Mouse (Mus musculus) heart, postnatal 14 days (tissue): Measurements from ENCODE around the gene Ube2m. TPM values are rescaled to one million over a fixed set of nuclear protein-coding genes. Genes with fewer than 3 reads are reported as not detected.

Source experiments
- DNase-seq, 2 experiments: peaks; one replicate each; pipeline ENCODE4 v3.0.0; 2021 to 2022
- intact Hi-C: fragments of 180-260 bp; cut with DNase I; formaldehyde crosslinking; loops from one replicate; pipeline ENCODE4 v1.15.1; 2025
- total RNA-seq, 2 experiments: library from RNA; stranded (reverse); gene quantifications; 2 replicates each; pipeline ENCODE4 v1.2.3; 2021

Gene Ube2m
- total RNA-seq, 2 experiments from 2014 or later, result 179 TPM

DNA sequence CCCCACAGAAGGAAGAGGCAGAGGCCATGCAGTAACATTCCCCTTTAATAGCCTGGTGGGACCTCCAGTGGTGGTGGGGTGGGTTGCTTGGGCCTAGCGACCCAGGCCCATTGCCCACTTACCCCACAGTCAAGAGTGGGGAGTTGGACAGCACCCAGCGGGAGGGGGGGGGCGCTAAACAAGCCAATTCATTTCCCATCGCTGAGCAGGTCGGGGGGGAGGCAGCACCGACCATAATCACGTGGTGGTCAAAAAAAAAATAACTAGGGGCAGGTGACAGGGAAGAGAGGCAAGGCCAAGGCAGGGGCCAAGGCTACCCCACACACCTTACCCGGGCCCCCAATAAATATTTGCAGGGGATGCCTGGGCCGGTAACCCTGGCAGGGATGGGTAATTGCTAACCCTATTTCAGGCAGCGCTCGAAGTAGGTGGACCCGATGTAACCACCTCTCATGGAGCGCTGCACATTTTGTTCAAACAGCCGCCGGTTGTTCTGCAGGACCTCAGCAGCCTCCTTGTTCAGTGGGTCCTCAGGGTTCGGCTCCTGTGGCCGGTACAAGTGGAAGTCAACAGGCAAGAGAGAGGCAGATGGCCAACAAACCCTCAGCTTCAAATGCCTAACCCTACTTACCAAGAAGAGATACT, 2.7 kb downstream of the Ube2m start:
- DNase-seq, result no peak
- intact Hi-C loops, result no loop called here

DNA sequence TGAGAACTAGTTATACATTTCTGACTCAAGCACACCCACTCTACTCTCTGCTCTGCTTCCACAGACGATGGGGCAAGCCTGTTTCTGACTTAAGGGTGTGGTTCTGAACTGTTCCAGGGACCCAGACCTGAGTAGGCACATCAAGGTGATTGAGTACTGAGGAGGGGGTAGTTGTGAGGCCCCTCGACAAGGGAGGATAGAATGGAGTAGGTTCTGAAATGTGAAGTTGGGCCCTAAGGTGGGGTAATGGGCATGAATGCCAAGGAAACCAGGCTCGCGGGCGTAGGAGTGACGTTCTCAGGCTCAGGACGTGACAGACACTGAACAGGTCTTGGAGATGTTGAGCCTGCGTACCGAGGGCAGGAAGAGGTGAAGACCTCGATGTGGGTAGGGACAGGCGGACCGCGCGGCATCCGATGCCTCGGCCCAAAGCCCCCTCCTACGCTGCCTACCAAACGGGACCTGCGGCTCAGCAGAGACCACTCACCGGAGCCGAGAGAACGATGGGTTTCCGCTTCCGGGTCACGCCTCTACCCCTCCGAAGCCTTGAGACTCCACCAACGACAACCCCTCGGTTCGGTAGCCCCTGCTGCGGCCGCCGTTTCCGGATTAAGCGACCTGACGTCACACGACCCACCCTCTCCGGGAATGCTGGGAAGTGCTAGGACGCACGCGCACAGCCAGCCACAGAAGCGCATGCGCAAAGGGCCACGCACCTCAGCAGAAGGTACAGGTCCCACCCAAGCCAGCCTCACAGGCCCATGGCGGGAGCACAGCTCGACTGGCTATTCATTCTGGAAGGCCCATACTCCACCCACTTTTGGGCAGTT, 3.7 kb downstream of the Ube2m start, which contains the start of gene Chmp2a:
Gene Chmp2a (minus strand): TSS at position 660 of the 830 bp plus-strand sequence.
- intact Hi-C loops, result no loop called here
- peak; percentile 96 to 97 for DNase-seq

DNA sequence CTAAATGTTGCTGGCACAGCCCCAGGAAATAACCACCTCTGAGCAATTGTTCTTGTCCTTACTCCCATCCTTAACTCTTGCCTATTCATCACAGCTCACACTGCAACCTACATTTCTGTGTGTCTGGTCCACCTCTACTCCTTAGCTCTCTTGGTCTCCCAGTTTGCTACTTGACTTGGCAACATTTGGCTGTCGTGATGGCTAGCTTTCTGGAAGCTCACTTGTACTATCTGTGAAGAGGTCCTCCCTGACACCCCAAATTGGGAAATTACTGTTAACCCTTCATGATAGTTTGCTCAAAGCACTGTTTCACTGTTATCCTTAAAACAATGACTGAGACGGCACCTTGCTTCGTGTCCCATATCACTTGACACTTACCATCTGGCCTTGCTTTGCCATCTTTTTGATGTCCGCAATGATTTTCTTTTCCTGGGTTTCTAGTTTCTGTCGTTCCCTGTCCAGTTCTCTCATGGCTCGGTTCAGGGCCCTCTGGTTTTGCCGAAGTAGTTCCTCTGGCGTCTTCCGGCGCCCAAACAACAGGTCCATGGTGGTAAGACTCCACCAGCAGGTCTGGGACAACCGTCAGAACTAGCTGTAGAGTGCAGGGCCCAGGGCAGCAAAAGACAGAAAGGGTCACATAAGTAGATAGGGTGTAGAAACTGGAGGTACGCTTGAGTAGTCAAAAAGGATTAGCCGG, 4.5 kb downstream of the Ube2m start:
- no peak for DNase-seq
- intact Hi-C loops, result loop anchor here (1.0 kb wide), 1 partner anchor 8 kb away; no protein-coding TSS in a partner anchor

DNA sequence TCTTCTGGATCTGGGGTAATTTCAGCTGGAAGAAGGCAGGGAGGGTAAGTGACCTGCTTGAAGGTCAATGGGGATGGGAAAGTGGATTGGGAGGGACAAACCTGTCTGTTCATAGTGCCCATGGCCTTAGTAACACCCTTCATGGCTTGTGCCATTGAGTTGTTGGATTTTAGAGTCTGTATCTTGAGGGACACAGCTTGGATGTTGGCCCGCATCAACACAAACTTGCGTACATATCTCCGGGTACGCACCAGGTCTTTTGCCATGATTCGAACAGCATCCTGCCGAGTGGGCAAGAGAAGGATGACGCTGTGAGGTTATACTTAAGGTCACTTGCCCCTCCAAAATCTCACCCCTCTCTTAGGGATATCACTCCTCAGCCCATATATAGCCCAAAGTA, 5.5 kb downstream of the Ube2m start:
- no peak for DNase-seq
- intact Hi-C loops, result no loop called here

DNA sequence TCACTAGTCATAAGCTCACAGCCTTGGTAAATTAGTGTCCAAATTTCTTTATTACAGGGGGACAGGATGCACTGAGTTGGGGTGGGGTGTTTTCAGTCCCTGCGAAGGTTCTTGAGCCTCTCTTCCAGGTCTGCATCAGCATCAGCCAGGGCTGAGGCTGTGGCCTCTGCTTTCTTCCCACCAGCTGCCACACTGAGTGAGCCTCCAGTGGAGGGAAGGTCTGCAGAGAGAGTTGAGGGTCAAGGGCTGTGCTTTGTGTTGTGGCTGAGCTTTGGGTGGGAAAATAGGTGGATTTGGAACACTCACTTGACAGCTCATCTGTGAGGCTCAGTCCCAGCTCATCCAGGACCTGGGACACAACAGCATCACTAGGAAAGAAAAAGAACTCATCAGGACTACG, 6.1 kb downstream of the Ube2m start:
- intact Hi-C loops, result no loop called here

DNA sequence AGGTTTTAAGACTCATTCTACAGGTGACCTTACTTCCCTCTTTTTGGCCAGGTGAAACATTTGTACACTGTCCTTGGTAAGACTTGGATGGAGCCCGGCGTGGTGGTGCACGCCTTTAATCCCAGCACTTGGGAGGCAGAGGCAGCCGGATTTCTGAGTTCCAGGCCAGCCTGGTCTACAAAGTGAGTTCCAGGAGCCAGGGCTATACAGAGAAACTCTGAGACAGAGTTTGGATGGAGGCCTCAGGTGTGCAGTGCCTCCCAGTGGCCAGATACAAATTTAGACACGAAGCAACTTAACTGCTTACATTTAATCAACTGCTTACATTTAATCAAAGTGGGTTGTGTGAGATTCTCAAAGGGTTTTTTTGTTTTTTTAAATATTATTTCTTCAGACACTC, 7.0 kb downstream of the Ube2m start:
- intact Hi-C loops, result no loop called here

More for the DNA sequence above, 6.1 kb downstream of the Ube2m start:
- no peak for DNase-seq

DNA sequence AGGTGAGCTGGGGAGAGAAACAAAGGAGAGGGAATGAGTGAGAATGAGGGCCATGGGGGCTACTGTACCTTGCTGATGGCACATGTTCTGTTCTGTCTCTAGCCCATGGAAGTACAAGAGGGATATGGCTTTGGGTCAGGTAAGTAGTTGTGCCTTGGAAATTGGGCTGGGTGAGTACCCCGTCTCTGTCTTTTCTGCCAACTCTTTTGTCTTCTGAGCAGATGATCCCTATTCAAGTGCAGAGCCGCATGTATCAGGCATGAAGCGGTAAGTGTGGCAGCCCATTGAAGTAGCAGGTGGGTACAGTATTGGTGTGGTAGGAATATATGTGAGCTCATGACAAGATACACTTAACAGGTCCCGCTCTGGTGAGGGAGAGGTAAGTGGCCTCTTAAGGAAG, 9.1 kb downstream of the Ube2m start:
- intact Hi-C loops, result no loop called here
- DNase-seq, result no peak

More for the DNA sequence above, 7.0 kb downstream of the Ube2m start:
- DNase-seq, result no peak

DNA sequence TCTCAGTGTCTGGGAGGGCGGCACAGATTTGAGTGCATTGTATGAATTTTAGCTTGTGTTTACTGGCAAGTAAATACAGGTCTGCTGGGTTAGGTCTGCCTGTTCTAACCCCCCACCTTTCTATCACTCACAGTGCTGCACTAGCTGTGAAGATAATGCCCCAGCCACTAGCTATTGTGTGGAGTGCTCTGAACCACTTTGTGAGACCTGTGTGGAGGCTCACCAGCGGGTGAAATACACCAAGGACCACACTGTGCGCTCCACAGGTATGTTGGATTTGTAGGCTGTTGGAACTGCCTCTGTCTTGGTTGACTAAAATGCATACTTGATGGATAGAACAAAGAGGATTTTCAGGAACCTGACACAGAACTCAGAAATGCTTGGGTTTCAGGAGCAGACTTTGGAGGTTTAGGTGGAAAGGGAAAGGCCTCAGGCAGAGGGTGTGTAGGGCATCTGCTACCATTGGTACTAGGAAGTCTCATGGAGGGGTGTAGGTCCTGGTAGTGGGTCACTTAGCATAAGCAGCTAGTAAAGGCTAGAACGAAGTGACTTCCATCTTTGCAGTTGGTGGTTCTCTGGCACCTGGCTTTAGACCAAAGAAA, 12.5 kb downstream of the Ube2m start:
- intact Hi-C loops, result loop anchor here (1.0 kb wide), 1 partner anchor 8 kb away; no protein-coding TSS in a partner anchor
- DNase-seq, result no peak

DNA sequence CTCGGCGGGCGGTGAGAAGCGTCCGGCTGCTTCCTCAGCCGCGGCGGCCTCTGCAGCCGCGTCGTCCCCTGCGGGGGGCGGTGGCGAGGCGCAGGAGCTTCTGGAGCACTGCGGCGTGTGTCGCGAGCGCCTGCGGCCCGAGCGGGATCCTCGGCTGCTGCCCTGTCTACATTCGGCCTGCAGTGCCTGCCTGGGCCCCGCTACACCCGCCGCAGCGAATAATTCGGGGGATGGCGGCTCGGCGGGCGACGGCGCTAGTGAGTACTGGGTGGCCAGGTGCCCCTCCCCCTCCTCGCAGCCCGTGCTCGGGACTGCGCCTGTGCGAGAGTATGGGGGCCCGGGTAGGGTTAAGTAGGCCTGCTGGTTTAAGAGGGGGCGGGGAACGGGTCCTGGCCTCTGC, 13.3 kb downstream of the Ube2m start:
- peak; percentile 73 to 82 for DNase-seq
- intact Hi-C loops, result loop anchor here (1.0 kb wide), 1 partner anchor 8 kb away; no protein-coding TSS in a partner anchor

DNA sequence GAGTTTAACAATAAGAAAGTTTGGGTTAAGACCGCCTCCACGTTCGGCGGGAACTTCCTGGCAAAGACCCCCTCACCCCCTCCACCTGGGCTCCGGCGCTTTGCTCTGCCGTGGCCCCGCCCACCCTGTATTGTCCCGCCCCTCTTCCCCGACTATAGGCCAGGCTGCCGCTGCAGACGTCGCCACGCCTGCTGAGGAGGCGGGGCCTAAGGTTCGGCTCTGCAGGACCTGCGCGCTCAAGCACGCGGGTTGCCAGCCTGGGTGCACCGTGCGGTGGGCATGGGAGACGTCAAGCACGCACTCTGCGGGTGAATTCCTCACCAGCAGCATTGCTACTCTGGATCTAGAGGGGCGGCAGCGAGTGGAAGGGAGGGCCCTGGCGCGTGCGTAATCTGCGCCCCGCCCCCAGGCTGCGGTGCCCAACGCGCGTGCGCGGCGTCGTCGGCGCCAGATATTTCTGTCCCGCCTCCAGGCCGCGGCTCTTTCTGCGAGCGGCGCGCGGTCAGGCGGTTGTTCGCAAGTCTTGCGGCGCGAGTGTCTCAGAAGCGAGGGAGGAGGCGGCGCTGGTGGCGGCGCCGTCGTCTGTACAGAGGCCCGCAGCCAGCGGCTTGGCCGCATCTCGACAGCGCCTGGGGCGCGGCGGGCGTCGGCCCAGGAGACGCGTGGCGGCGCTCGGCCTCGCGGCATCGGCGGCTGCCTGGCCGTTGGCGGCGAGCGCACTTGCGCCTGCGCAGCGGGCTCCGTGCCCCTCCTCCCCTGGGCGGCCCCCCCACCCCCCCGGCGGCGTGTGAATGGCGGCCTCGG, 13.9 kb downstream of the Ube2m start:
- intact Hi-C loops, result no loop called here
- peak; percentile 95 to 97 for DNase-seq

DNA sequence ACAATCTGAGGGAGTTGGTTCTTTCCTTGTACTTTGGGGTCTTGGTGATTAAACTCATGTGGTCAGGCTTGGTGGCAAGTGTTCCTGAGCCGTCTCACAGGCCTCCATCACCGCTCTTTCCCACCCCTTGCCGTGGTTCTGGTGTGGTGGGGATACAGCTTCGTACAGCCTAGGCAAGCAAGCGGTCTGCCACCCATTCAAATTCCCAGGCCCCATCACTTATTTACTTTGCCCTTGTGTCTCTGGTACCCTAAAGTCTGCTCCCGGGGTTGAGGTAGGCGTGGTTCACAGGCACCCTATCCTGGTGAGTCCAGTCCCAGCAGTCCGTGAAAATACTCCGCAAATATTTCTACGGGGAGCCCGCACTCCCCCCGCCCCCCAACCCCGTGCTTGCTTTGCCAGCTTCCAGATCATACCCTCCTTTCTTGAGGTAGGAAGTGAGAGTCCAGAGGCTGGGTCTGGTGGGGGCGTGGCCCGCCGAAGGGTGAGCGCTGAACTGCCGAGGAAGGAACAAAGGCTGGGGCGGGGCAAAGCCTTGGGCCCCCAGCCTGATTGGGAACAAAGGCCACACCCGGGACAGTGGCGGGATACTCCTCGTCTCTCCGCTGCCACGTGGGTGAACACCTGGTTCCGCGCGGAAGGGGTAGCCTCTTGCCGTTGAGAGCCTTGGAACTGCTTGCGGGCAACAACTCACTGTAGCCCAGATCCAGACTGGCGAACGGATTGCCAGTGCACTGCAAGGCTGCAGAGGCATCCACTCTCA, 15.1 kb downstream of the Ube2m start:
- peak; percentile 66 to 72 for DNase-seq
- intact Hi-C loops, result no loop called here

DNA sequence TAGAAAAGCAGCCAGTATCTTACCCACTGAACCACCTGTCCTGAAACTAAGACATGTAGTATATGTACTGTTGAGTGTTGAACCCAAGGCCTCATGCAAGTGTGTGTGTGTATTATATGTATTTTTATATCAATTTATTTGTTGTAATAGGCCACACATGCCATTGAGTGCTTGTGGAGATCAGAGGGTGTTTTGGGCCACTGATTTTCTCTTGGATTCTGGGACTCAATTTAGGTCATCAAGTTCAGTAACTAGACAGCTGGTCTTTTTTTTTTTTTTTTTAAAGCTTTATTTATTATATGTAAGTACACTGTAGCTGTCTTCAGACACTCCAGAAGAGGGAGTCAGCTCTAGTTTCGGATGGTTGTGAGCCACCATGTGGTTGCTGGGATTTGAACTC, 22.9 kb downstream of the Ube2m start:
- DNase-seq, result no peak
- intact Hi-C loops, result no loop called here

DNA sequence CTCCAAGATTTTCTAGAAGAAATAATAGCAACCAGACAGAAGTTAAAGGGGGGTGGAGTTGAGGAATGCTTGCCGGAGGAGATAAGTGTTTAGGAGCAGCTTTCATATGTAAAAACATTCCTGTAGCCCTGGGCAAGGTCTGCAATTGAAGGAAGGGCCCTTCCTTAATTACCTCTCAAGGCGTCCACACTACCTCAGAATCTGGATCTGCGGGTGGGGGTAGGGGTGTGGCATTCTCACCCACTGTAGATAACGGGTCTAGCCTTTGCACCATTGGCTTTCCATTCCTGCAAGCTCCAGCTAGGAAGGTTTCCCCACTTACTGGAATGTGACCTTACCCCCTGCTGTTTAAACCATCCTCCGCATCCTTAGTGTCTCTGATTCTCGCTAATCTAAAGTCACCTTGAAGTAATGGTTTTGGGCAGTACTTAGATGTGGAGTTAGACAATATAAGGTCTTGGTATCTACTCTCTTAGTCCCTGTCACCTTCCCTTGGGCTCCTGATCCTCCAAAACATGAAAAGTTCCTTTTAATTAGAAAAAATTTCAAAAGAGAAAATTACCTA, 23.7 kb downstream of the Ube2m start:
- intact Hi-C loops, result no loop called here
- DNase-seq, result no peak

DNA sequence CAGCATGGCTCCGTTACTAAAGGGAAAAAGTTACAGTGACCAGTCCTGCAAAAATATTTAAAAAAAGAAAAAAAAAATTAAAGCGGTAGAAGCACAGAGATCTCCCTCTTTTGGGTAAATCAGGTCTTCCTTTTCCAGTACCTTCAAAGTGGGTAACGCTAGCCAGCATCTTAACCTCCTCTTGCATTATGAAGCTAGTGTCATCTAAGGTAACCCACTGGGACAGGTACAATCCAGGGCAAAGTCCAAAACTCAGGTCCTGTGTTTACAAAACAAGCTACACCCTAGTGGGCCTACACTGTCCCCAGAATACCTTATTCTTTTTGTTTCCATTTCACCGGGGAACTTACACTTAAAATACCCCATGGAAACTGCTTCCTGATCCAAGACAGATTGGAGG, 24.4 kb downstream of the Ube2m start:
- no peak for DNase-seq
- intact Hi-C loops, result no loop called here

DNA sequence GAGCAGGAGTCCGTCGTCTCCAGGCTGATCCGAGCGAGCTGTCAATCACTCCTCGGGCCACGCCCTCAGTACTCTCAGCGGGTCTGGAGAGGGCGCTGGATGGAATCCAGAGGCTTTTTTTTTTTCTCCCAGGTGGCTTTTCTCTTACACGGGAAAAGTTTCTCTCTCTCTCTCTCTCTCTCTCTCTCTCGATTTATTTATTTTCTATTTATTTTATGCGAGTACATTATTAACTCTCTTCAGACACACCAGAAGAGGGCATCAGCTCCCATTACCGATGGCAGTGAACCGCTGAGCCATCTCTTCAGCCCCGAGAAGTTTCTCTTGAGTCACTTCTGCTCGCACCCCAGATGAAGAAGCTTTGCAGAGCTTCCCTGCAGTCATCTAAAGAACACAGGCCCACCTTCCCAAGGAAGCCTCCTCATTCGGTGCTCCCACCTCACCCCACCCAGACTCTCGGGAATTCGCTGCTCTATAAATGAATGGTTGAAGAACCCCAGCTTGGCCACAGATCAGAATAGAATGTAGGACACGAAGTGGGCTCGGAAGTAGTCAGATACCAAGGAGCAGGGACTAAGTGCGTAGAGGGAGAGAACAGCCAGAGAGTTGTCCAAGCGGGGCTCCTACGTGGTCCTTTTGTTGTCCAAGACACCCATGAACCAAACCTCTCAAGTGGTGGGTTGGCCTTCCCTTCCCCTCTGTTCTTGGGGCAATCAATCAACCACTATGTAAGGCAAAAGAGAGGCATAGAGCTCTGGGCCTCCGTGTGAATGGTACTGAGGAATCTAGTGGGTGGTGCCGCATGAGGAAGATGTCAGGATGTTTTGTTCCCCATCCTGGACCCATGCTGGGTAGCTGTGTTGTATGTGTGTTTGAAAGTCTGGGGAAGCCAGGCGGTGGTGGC, 27.8 kb downstream of the Ube2m start, which contains the start of gene Zbtb45:
Gene Zbtb45 (minus strand): TSS at position 30 of the 904 bp plus-strand sequence.
- intact Hi-C loops, result no loop called here
- DNase-seq, result no peak

DNA sequence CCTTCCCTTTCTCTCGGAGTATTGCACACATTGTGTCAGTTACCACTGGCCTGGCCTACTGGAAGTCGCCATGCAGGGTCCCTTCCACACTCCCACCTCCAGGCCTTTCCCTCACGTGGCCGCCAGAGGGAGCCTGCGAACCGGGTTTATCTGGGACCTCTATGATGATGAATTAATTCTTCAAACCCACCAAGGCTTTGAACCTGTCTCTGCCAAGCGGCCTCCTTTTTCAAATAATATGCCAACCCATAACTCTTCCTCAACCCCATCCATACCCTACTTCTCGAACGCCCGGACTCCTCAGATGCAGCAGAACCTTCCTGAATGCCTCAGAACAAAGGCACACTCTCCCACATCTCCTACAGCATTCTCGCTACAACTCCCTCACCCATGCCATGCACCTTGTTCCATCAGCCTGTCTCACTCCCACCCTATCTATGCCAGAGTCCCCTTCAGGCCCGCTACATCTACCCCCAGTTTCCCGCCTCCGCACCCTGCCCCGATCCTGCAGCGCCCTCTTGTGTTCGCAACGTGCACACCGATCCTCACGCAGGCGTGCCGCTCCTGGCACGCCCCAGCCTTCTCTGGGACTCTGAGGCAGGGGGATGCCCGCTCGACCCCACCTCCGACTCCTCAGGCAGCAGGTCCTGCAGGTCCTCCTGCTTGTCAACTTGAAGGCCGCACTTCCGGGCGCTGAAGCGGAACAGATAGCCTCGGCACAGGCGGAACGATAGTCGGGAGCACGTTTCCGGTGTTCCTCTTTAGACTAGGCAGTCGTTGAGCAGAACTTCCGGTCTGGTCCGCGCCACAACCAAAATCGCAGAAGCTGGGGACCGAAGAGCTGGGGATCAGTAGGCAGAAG, 28.7 kb downstream of the Ube2m start:
- DNase-seq, result peak; percentile 88 to 94
- intact Hi-C loops, result loop anchor here (1.0 to 2.0 kb wide), 3 partner anchors 31 to 99 kb away; no protein-coding TSS in a partner anchor
